Mouse (Mus musculus) limb, embryonic 10.5 days (tissue): ENCODE data around the gene Slc6a4. TPM values are rescaled to one million over a fixed set of nuclear protein-coding genes. Genes with fewer than 3 reads are reported as not detected.

ENCODE experiments used
- DNase-seq: peaks from one replicate; pipeline ENCODE4 v3.0.0-alpha.2; 2017; ENCODE audit warnings: low spot score
- H3K27ac ChIP-seq: fragments of 300-500 bp; sonication (generic); 2 replicates; pipeline ENCODE4 v1.5.1; 2016; ENCODE audit warnings: mild to moderate bottlenecking
- H3K27me3 ChIP-seq: fragments of 300-500 bp; sonication (generic); 2 replicates; pipeline ENCODE4 v1.6.1; 2016; ENCODE audit warnings: low read depth, mild to moderate bottlenecking; ENCODE audit not compliant: poor library complexity, severe bottlenecking
- H3K36me3 ChIP-seq: fragments of 300-500 bp; sonication (generic); 2 replicates; pipeline ENCODE4 v1.6.1; 2016; ENCODE audit warnings: mild to moderate bottlenecking, moderate library complexity
- H3K4me1 ChIP-seq: fragments of 300-500 bp; sonication (generic); 2 replicates; pipeline ENCODE4 v1.6.1; 2016
- H3K4me3 ChIP-seq: fragments of 300-500 bp; sonication (generic); 2 replicates; pipeline ENCODE4 v1.5.1; 2016; ENCODE audit warnings: mild to moderate bottlenecking, moderate library complexity
- H3K9me3 ChIP-seq: fragments of 300-500 bp; sonication (generic); replicated peaks from 2 replicates; pipeline ENCODE4 v1.6.1; 2016; ENCODE audit warnings: mild to moderate bottlenecking
- WGBS: fragments of 180-500 bp; shearing (Covaris S2); methylation state at CpG from one replicate; pipeline ENCODE4 v1.1.7; 2016; 5-methylcytosine and 5-hydroxymethylcytosine counted together
- polyA plus RNA-seq: library from polyadenylated mRNA; unstranded; fragments of >200 nt; fragmentation: Nextera tagmentation; extraction: Ambion mirVana; gene quantifications from 2 replicates; pipeline ENCODE4 v1.2.1, GENCODE M21; 2016

Slc6a4 gene
- polyA plus RNA-seq: 0.11 and 0.43 TPM in 2 replicates

DNA sequence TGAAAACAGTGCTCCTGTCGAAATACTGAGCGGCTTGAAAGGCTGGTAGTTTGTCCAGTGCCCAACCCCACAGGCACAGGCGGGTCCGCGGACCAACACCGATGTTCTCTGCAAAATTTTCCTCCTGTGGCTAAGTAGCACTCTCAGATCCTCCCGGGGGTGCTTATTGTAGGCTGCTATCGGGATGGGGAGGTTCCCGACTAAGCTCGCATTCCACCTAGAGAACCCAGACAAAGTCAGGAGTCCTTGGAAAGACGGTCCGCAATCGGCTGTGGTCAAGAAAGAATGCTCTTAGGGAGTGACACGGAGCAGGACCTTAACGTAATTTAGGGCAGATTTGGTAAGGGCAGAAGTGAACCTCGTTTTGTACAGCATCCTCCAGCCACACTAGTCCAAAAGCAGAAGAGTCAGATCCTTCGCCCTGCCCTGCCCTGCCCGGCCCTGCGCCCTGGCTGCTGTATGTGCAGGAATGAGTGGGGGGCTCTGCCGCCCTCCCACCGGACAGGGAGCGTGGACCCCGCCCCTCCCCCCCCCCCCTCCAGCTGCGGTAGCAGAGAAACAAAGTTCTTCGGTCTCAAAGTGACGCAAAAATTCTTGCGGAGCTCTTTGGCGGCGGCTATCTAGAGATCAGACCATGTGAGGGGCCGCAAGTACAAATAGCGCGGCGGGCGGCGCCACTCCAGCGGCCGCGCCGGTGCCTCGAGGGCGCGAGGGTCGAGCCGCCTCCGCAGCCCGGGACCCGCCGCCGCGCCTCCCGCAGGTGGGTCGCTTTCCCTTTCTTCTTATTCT lies at the start of gene Slc6a4:
Slc6a4 (plus strand) TSS at position 688 of the 789 bp plus-strand sequence.
- Histone ChIP-seq H3K27me3 (peaks cover 80% of the 10 kb centered on the region), H3K27ac (0 out of 2 replicates have a peak within 1 kb of the TSS, but pooled peaks have one; percentile 28)
- DNase-seq: peak; percentile 64

DNA sequence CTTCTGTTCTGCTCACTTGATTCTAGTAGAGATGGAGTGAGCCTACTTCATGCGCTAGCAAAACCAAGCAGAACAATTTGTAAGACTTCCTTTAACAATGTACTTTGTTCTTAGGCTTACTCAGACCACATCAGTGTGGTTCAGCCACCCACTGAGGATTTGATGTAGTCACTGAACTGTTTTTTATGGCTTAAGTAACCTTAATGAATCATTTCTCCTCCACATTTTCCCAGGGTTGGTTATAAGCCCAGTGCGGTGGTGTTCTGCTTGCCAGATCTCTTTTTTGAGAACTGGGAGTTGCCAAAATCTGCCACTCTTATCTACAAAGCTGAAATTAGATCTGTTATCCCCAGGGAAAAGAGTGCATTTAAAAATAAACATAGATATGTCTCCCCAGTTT lies 44.9 kb upstream of the Slc6a4 start:
- 94% methylated on average over 2 of the region's 2 CpGs for WGBS
- no peaks in the 10 kb centered on the region for H3K27me3 ChIP-seq
- no peak overlapping the region for H3K27ac ChIP-seq
- DNase-seq: no peak
- H3K4me3 ChIP-seq: no peak overlapping the region
- no peaks in the 10 kb centered on the region for H3K4me1 ChIP-seq
- H3K36me3 ChIP-seq: peaks cover 97% of the 10 kb centered on the region
- H3K9me3 ChIP-seq: no peaks in the 10 kb centered on the region

More for the DNA sequence above, at the start of gene Slc6a4:
- Histone ChIP-seq H3K36me3 (no peaks in the 10 kb centered on the region), H3K9me3 (no peaks in the 10 kb centered on the region), H3K4me1 (peaks cover 29% of the 10 kb centered on the region), H3K4me3 (peak within 1 kb of the TSS; percentile 54)
- WGBS: under 1% methylated on average over 52 of the region's 52 CpGs

DNA sequence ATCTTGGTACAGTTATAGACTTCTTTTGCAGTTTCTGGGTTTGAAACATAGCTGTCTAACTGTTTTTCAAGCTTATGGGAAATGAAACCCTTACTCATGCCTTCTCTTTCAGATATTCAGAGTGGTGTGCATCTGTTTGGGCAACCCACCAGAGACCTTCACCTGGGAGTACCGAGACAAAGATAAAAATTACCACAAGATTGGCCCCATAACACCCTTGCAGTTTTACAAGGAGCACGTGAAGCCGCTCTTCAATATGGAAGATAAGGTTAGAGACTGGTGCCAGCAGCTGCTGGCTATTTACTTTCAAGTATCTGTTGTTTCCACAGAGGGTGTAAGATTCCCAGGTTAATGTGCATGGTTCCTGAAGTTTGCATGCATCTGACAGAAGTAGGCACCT lies 32.7 kb upstream of the Slc6a4 start:
- 97% methylated on average over 3 of the region's 3 CpGs for WGBS

DNA sequence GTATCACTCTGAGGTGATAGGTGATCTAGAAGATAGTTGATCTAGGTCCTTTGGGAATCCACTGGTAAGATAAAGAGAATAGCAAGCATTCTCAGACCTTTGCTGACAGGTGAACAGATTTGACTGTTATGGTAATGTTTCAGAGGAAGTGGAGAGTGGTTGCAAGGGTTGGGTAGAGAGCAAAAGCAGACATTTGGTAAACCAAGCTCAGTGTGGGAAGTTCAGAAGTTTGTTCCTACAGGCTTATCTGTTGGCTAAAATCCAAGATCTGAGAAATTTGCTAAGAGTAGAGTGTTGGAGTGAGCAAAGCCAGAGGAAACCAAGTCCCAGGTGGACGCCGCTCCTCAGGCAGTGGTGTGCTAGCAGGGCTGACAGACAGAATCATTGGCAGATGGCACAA lies 28.1 kb upstream of the Slc6a4 start:
- WGBS: 91% methylated on average over 2 of the region's 2 CpGs
- no peak overlapping the region for H3K27ac ChIP-seq

More for the DNA sequence above, 32.7 kb upstream of the Slc6a4 start:
- peaks cover 97% of the 10 kb centered on the region for H3K36me3 ChIP-seq
- no peaks in the 10 kb centered on the region for H3K9me3 ChIP-seq
- no peaks in the 10 kb centered on the region for H3K4me1 ChIP-seq
- no peak overlapping the region for H3K4me3 ChIP-seq
- no peak overlapping the region for H3K27ac ChIP-seq
- DNase-seq: no peak
- H3K27me3 ChIP-seq: no peaks in the 10 kb centered on the region

DNA sequence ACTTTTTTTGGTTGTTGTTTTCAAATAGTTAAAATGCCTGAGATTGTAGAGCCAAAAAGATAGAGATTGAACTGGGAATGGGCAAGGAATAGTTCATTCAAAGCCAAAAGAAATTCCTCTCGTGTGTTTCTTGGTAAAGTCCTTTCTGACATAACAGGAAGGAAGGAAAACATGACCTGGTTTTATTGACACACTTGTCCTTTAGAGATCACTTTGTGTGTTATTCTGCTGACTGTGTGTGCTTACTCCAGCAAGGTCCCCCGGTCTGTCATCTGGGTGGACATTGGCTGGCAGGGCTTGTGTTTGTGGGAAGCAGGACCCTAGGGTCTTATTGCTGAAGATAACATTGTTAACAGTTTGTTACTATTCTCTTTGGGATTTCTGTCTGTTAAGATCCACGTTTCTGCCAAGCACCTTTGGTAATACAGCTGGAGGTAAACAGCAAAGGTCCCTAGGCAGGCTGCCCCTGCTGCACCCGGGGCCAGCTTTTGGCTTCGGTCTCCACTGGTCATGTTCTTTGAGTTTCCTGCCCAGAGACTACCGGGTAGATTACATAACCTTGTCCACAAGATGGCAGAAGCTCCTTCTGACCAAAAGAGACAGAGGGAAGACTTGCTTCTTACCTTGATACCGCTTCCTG lies 23.6 kb upstream of the Slc6a4 start:
- Histone ChIP-seq H3K27me3 (no peaks in the 10 kb centered on the region), H3K9me3 (no peaks in the 10 kb centered on the region), H3K36me3 (peaks cover 98% of the 10 kb centered on the region), H3K27ac (no peak overlapping the region), H3K4me1 (no peaks in the 10 kb centered on the region), H3K4me3 (no peak overlapping the region)
- no peak for DNase-seq
- 89% methylated on average over 7 of the region's 7 CpGs for WGBS

More for the DNA sequence above, 28.1 kb upstream of the Slc6a4 start:
- DNase-seq: no peak
- H3K36me3 ChIP-seq: peaks cover 99% of the 10 kb centered on the region
- H3K4me3 ChIP-seq: no peak overlapping the region
- no peaks in the 10 kb centered on the region for H3K4me1 ChIP-seq
- H3K9me3 ChIP-seq: no peaks in the 10 kb centered on the region
- H3K27me3 ChIP-seq: no peaks in the 10 kb centered on the region

DNA sequence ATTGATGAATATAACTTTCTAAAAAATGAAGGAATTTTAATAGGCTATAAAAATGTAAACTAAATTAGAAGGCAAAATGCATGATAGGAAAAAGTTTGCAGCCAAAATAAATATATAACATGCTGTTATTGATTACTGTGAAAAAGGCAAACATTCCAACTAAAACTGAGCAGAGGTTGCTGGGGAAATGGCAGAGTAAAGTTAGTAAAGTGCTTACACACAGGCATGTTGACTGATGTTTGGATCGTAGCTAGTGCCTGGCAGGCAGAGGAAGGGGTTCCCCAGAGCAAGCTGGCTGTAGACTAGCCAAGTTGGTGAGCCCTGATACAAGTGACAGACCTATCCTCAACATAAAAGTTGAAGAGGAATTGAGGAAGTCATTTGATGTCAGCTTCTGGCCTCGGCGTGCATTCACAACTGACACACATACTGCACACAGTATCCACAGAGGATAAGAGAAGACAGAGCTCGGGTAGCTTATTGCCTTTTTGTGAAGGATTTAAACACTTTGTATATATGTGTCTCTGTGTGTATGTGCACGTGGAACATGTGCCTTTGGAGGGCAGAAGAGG lies 16.7 kb upstream of the Slc6a4 start:
- no peak for DNase-seq
- Histone ChIP-seq H3K27ac (no peak overlapping the region), H3K4me1 (no peaks in the 10 kb centered on the region), H3K27me3 (no peaks in the 10 kb centered on the region), H3K4me3 (no peak overlapping the region), H3K9me3 (no peaks in the 10 kb centered on the region), H3K36me3 (peaks cover 91% of the 10 kb centered on the region)
- 92% methylated on average over 5 of the region's 5 CpGs for WGBS

DNA sequence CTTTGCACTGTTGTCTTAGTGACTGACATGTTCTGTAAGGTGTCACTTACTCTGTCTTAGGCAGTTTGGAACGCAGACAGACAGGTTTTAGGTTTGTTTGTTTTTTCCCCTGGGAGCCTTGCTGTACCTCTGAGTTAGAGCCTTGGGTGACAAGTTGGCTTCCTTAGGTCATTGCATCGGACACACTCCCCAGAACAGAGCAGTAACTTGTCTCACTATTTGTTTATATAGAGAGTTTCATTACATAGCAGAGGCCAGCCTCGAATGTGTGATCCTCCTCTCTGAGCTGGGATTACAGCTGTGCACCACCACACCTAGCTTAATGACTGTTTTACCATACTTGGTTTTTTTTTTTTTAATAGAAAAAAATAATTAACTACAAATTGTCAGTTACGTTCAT lies 16.0 kb upstream of the Slc6a4 start:
- Histone ChIP-seq H3K4me1 (no peaks in the 10 kb centered on the region), H3K36me3 (peaks cover 93% of the 10 kb centered on the region), H3K27ac (no peak overlapping the region), H3K27me3 (no peaks in the 10 kb centered on the region), H3K9me3 (no peaks in the 10 kb centered on the region), H3K4me3 (no peak overlapping the region)
- 74% methylated on average over 4 of the region's 4 CpGs for WGBS
- DNase-seq: no peak

DNA sequence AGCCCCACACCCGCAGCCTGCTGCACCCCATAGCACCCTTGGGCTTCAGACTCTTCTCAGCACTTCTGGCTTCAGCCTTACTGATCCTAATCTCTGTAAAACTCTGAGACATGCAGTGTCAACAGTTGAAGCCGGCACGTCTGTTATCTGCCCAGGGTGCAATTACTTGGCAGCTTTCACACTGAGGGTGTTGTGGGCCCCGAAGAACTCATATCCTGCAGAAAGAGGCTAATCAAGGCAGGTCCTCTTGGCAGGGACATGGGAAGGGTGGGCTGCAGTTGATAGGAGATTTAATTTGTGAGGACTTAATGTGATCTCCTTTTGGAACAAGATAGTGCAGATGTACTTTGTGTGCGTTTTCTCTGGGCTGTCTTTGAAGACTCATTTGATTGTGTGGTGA lies 14.8 kb upstream of the Slc6a4 start:
- Histone ChIP-seq H3K4me1 (no peaks in the 10 kb centered on the region), H3K4me3 (no peak overlapping the region), H3K9me3 (no peaks in the 10 kb centered on the region), H3K27me3 (no peaks in the 10 kb centered on the region), H3K27ac (no peak overlapping the region), H3K36me3 (peaks cover 93% of the 10 kb centered on the region)
- DNase-seq: no peak
- 86% methylated on average over 5 of the region's 5 CpGs for WGBS

DNA sequence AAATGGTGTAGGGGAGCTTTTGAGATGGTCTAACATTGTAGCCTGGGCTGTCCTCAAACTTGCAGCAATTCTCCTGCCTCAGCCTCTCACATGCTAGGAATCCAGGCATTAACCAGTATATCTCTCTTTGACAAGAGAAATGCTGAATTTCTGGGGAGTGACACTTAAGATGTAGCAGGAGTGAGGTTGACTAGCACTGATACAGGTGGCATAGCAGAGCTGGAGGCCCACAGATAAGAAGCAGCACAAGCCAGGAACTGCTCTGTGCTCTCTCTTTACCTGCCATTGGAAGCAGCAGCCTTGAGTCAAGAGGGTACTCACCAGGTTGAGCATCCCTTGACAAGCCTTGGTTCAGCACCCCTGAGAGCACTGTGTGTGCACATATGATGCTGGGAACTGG lies 14.2 kb upstream of the Slc6a4 start:
- no peak for DNase-seq
- no peaks in the 10 kb centered on the region for H3K9me3 ChIP-seq

DNA sequence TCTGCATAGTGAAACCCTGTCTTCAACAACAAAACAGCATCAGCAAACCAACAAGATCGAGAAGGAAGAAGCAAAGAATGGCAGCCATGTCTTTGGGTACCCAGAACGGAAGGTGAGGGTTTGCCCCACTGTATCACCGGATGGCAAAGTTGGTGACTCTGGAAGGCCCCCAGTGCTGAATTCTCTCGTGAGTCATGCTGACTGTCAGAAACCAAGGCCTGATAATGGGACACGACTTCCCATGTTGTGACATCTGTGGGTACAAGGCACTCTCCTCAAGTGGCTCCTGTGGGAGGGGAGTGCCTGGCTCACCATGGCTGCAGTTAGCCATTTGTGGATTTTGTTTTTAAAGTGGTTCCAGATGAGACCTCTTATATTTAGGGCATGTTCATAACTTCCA lies 7.6 kb upstream of the Slc6a4 start:
- Histone ChIP-seq H3K4me1 (0 out of 2 replicates have a peak, but pooled peaks cover 1% of the 10 kb centered on the region), H3K4me3 (no peak overlapping the region), H3K27me3 (peaks cover 7% of the 10 kb centered on the region), H3K9me3 (no peaks in the 10 kb centered on the region), H3K36me3 (peaks cover 38% of the 10 kb centered on the region), H3K27ac (no peak overlapping the region)
- WGBS: 79% methylated on average over 5 of the region's 5 CpGs
- no peak for DNase-seq

More for the DNA sequence above, 14.2 kb upstream of the Slc6a4 start:
- Histone ChIP-seq H3K27me3 (no peaks in the 10 kb centered on the region), H3K27ac (no peak overlapping the region), H3K36me3 (peaks cover 90% of the 10 kb centered on the region), H3K4me1 (no peaks in the 10 kb centered on the region), H3K4me3 (no peak overlapping the region)

DNA sequence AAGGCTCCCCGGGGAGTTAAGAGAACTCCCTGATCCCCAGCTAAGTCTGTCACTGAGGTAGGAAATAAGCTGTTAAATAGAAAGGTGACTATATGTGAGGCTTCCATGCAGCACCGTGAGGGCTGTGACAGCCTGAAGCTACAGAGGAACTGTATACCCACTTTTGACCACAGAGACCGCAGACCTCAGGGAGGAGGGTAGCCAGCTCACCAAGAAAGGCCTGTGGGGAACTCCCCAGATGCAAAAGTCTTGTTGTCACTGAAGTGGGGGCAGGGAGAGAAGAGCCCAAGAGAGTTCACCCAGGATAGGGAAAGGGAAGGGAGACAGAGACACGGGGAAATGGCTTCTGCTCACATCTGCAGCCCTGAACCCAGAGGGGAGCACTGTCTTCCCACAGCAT lies 5.5 kb upstream of the Slc6a4 start:
- no peak for DNase-seq
- WGBS: 41% methylated on average over 4 of the region's 4 CpGs
- H3K27me3 ChIP-seq: peaks cover 27% of the 10 kb centered on the region
- peaks cover 15% of the 10 kb centered on the region for H3K4me1 ChIP-seq
- H3K9me3 ChIP-seq: no peaks in the 10 kb centered on the region
- H3K27ac ChIP-seq: no peak overlapping the region
- H3K4me3 ChIP-seq: no peak overlapping the region
- peaks cover 17% of the 10 kb centered on the region for H3K36me3 ChIP-seq

DNA sequence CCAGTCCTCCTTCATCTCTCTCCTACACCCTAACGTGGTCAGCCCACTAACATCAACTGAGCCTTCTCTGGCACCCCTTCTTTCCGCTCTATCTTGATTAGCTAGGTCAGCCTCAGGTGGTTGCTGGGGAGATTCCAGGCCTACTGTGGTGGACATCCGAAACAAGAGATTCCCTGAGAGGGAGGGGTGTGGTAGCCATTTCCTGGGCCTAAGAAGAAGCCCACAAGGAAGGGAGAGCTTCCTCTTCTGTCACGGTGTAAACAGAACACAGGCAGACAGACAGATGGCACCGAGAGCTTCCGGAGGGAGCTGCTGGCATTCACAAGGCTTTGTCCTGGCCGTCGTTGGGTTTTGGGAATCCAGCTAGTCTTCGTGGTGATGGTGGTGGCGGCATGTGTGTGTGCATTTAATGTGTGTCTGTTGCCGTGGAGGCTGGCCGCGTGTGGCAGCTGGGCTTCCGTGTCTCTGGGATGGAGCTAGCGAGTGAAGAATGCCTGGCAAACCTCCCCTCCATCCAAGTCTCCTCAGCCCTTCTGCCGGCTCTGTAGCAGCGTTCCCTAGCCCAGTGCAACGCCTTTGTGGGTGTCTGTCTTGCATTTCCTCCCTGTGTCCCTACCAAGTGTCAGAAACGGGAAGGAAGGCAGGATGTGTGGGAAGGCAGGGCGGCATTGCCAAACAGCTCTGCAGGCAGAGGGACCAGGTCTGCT lies 2.3 kb upstream of the Slc6a4 start:
- no peak overlapping the region for H3K27ac ChIP-seq
- H3K36me3 ChIP-seq: no peaks in the 10 kb centered on the region
- H3K4me1 ChIP-seq: peaks cover 26% of the 10 kb centered on the region
- H3K9me3 ChIP-seq: no peaks in the 10 kb centered on the region
- peaks cover 60% of the 10 kb centered on the region for H3K27me3 ChIP-seq
- no peak for DNase-seq
- WGBS: 70% methylated on average over 20 of the region's 20 CpGs
- H3K4me3 ChIP-seq: no peak overlapping the region
